Mouse (Mus musculus) heart, postnatal 0 days (tissue): ENCODE results near the gene Rae1.

ENCODE experiments used
- CTCF ChIP-seq: IDR thresholded peaks from 2 replicates; pipeline ENCODE4 v1.5.1; 2016; ENCODE audit warnings: antibody characterized with exemption, control low read depth, low read depth
- EP300 ChIP-seq: IDR thresholded peaks from 2 replicates; pipeline ENCODE4 v1.6.1; 2016; ENCODE audit warnings: antibody characterized with exemption, low read depth

- TF ChIP-seq CTCF (no peak), EP300 (no peak)
Measured at GRCm38 (mm10) chr2:173000921-173001320, 1.0 kb downstream of the Rae1 start.
